Mouse (Mus musculus): Measurements from ENCODE around the gene Ccdc74a. TPM values are rescaled to one million over a fixed set of nuclear protein-coding genes. Genes with fewer than 3 reads are reported as not detected.

Ccdc74a gene
- polyA plus RNA-seq, 1 experiment from 2014 or later, result 6.8 TPM

DNA sequence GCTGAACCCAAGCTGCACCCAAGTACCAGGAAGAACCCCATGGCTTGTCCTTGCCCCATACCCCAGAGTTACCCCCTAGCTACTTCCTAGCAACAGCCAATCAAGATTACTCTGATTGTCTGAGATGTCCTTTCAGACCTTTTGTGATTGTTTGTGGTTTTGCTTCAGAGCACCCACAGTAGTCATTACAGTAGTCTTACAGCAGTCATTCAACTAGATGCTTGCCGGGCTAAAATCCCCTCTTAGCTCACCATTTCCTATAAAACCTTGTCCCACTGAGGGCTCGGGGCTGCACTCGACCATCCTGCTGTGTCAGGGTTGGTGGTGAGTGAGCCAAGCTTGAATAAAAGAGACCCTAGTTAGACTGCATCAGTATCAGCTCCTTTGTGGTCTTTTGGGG is 48.6 kb downstream of the Ccdc74a start:
- Histone ChIP-seq H3K36me3 (peaks cover 29% of the 10 kb centered on the region), H3K4me3 (no peak overlapping the region), H3K27me3 (no peaks in the 10 kb centered on the region), H3K4me2 (no peak overlapping the region), H3K27ac (no peak overlapping the region), H3K9ac (no peak overlapping the region), H3K9me3 (no peaks in the 10 kb centered on the region), H3K4me1 (no peaks in the 10 kb centered on the region)
- 89% methylated on average over 3 of the region's 3 CpGs for WGBS
- no peak for ATAC-seq (ENCODE audit: borderline replicate concordance, extremely low read depth, low FRiP score, low TSS enrichment)

Other genes with a start within 250 kb of the Ccdc74a start
- gene Snap29, start 240.5 kb upstream of the Ccdc74a start, polyA plus RNA-seq (2015; fragmentation: Nextera tagmentation; extraction: Ambion mirVana), result 13.6 and 15.0 TPM in 2 replicates
- gene Pi4ka, start 240.2 kb upstream of the Ccdc74a start, polyA plus RNA-seq (2015; fragmentation: Nextera tagmentation; extraction: Ambion mirVana), result 23.4 and 29.1 TPM in 2 replicates
- gene Crkl, start 194.5 kb upstream of the Ccdc74a start, polyA plus RNA-seq (2015; fragmentation: Nextera tagmentation; extraction: Ambion mirVana), result 67.5 and 67.8 TPM in 2 replicates
- gene Aifm3, start 156.9 kb upstream of the Ccdc74a start, polyA plus RNA-seq (2015; fragmentation: Nextera tagmentation; extraction: Ambion mirVana), result 3.3 and 3.6 TPM in 2 replicates
- gene Lztr1, start 137.8 kb upstream of the Ccdc74a start, polyA plus RNA-seq (2015; fragmentation: Nextera tagmentation; extraction: Ambion mirVana), result 79.9 TPM in 2 replicates
- 54.5 and 56.8 TPM in 2 replicates for gene Thap7, start 115.3 kb upstream of the Ccdc74a start, polyA plus RNA-seq (2015; fragmentation: Nextera tagmentation; extraction: Ambion mirVana)
- 1.3 and 1.8 TPM in 2 replicates for gene Lrrc74b, start 85.2 kb upstream of the Ccdc74a start, polyA plus RNA-seq (2015; fragmentation: Nextera tagmentation; extraction: Ambion mirVana)
- 1.2 and 1.7 TPM in 2 replicates for gene P2rx6, start 84.6 kb upstream of the Ccdc74a start, polyA plus RNA-seq (2015; fragmentation: Nextera tagmentation; extraction: Ambion mirVana)
- gene Slc7a4, start 63.3 kb upstream of the Ccdc74a start, polyA plus RNA-seq (2015; fragmentation: Nextera tagmentation; extraction: Ambion mirVana), result 9.2 and 9.6 TPM in 2 replicates
- 28.2 and 32.2 TPM in 2 replicates for gene Smpd4, start 27.1 kb upstream of the Ccdc74a start, polyA plus RNA-seq (2015; fragmentation: Nextera tagmentation; extraction: Ambion mirVana)
- 37.2 and 41.7 TPM in 2 replicates for gene Med15, start 86.4 kb downstream of the Ccdc74a start, polyA plus RNA-seq (2015; fragmentation: Nextera tagmentation; extraction: Ambion mirVana)
- gene Klhl22, start 113.1 kb downstream of the Ccdc74a start, polyA plus RNA-seq (2015; fragmentation: Nextera tagmentation; extraction: Ambion mirVana), result 61.2 and 66.0 TPM in 2 replicates
- 20.5 and 23.9 TPM in 2 replicates for gene Scarf2, start 150.8 kb downstream of the Ccdc74a start, polyA plus RNA-seq (2015; fragmentation: Nextera tagmentation; extraction: Ambion mirVana)
- 0.09 TPM in 1 of 2 replicates, not detected in the other for gene B830017H08Rik, start 186.7 kb downstream of the Ccdc74a start, polyA plus RNA-seq (2015; fragmentation: Nextera tagmentation; extraction: Ambion mirVana)
- 1.8 and 3.3 TPM in 2 replicates for gene Car15, start 191.9 kb downstream of the Ccdc74a start, polyA plus RNA-seq (2015; fragmentation: Nextera tagmentation; extraction: Ambion mirVana)
- 0.16 TPM in 1 of 2 replicates, not detected in the other for gene Gm20518, start 245.2 kb downstream of the Ccdc74a start, polyA plus RNA-seq (2015; fragmentation: Nextera tagmentation; extraction: Ambion mirVana)
- 0.05 TPM in 1 of 2 replicates, not detected in the other for gene Tssk1, start 247.8 kb downstream of the Ccdc74a start, polyA plus RNA-seq (2015; fragmentation: Nextera tagmentation; extraction: Ambion mirVana)

All from lung, embryonic 15.5 days (tissue).